In genomic region chr3:98280204-98280932, GRCm38 (mm10) we compare ENCODE assay signal across 8 mouse cellular contexts. TPM values are rescaled to one million over a fixed set of nuclear protein-coding genes. Genes with fewer than 3 reads are reported as not detected.
A peak's percentile ranks its signal among the peaks of the same experiment; 100 is the strongest.
DNase-seq lines count a peak whose midpoint lies in the region; ATAC-seq and TF ChIP-seq lines count a peak whose summit lies in the region.

Gene Hmgcs2, plus strand, starts transcription at chr3:98280435.

- peaks cover 10% of the 10 kb centered on the region for H3K4me1 ChIP-seq in embryonic facial prominence, embryonic 12.5 days
- peaks cover 20% of the 10 kb centered on the region for H3K4me1 ChIP-seq in heart, embryonic 15.5 days (replicated peaks)
- H3K4me1 ChIP-seq in kidney, postnatal 0 days (replicated peaks; ENCODE audit: insufficient read depth, low read length) = peaks cover 12% of the 10 kb centered on the region
- peaks cover 13% of the 10 kb centered on the region; the same call in 1 of the 2 replicates for H3K4me1 ChIP-seq in stomach, embryonic 16.5 days (ENCODE audit: control insufficient read depth, insufficient read depth, low read length)

- 59% methylated on average over 14 of the region's 14 CpGs for WGBS in embryonic facial prominence, embryonic 12.5 days
- WGBS in heart, embryonic 15.5 days = 44% methylated on average over 14 of the region's 14 CpGs
- 58% methylated on average over 14 of the region's 14 CpGs for WGBS in kidney, postnatal 0 days
- 44% methylated on average over 14 of the region's 14 CpGs for WGBS in stomach, embryonic 16.5 days

- no peak for TF ChIP-seq CTCF in kidney, postnatal 0 days (IDR thresholded peaks at IDR 0.05; ENCODE audit: low read depth)

- no peaks in the 10 kb centered on the region for H3K36me3 ChIP-seq in embryonic facial prominence, embryonic 12.5 days
- H3K36me3 ChIP-seq in heart, embryonic 15.5 days = no peaks in the 10 kb centered on the region
- no peaks in the 10 kb centered on the region for H3K36me3 ChIP-seq in kidney, postnatal 0 days (ENCODE audit: insufficient read depth, low read length)
- H3K36me3 ChIP-seq in stomach, embryonic 16.5 days (ENCODE audit: control insufficient read depth, insufficient read depth, low read length) = no peaks in the 10 kb centered on the region

- peak; percentile 13 to 15 for DNase-seq in frontal cortex, postnatal 10 days (ENCODE audit: low spot score in 2 of 2)
- DNase-seq in kidney, postnatal 0 days (ENCODE audit: low spot score) = peak; percentile 41
- peak; percentile 67 for DNase-seq in lung, postnatal 36 days
- no peak for DNase-seq in right cerebral cortex, postnatal 14 days

- 0 out of 2 replicates have a peak within 1 kb of the TSS, but pooled peaks have one; percentile 46 for H3K27ac ChIP-seq in embryonic facial prominence, embryonic 12.5 days
- H3K27ac ChIP-seq in heart, embryonic 15.5 days = peak within 1 kb of the TSS; percentile 27; the same call in 1 of the 2 replicates
- peak within 1 kb of the TSS; percentile 58; the same call in 1 of the 2 replicates for H3K27ac ChIP-seq in kidney, postnatal 0 days
- peak within 1 kb of the TSS; percentile 83 for H3K27ac ChIP-seq in stomach, embryonic 16.5 days (ENCODE audit: low read length)

- no peaks in the 10 kb centered on the region for H3K9me3 ChIP-seq in embryonic facial prominence, embryonic 12.5 days
- no peaks in the 10 kb centered on the region for H3K9me3 ChIP-seq in heart, embryonic 15.5 days (replicated peaks)
- no peaks in the 10 kb centered on the region for H3K9me3 ChIP-seq in kidney, postnatal 0 days (replicated peaks; ENCODE audit: low read length)
- H3K9me3 ChIP-seq in stomach, embryonic 16.5 days (replicated peaks; ENCODE audit: control insufficient read depth, low read length) = no peaks in the 10 kb centered on the region

- H3K4me3 ChIP-seq in embryonic facial prominence, embryonic 12.5 days = no peak within 1 kb of the TSS
- peak within 1 kb of the TSS; percentile 26 for H3K4me3 ChIP-seq in heart, embryonic 15.5 days
- H3K4me3 ChIP-seq in kidney, postnatal 0 days (replicated peaks; ENCODE audit: low read depth, low read length) = peak within 1 kb of the TSS; percentile 13; the same call in 1 of the 2 replicates
- H3K4me3 ChIP-seq in stomach, embryonic 16.5 days (replicated peaks; ENCODE audit: low read length) = peak within 1 kb of the TSS; percentile 41

- no peaks in the 10 kb centered on the region for H3K27me3 ChIP-seq in embryonic facial prominence, embryonic 12.5 days
- no peaks in the 10 kb centered on the region for H3K27me3 ChIP-seq in heart, embryonic 15.5 days
- H3K27me3 ChIP-seq in kidney, postnatal 0 days (ENCODE audit: insufficient read depth, low read length) = no peaks in the 10 kb centered on the region
- no peaks in the 10 kb centered on the region for H3K27me3 ChIP-seq in stomach, embryonic 16.5 days (ENCODE audit: control insufficient read depth, insufficient read depth, low read length)

- H3K9ac ChIP-seq in embryonic facial prominence, embryonic 12.5 days = no peak within 1 kb of the TSS
- no peak within 1 kb of the TSS for H3K9ac ChIP-seq in heart, embryonic 15.5 days
- no peak within 1 kb of the TSS for H3K9ac ChIP-seq in kidney, postnatal 0 days (ENCODE audit: low read depth, low read length)
- peak within 1 kb of the TSS; percentile 65 for H3K9ac ChIP-seq in stomach, embryonic 16.5 days (ENCODE audit: low read length)

- peak within 1 kb of the TSS; percentile 21; the same call in 1 of the 2 replicates for H3K4me2 ChIP-seq in embryonic facial prominence, embryonic 12.5 days (replicated peaks)
- peak within 1 kb of the TSS; percentile 44 for H3K4me2 ChIP-seq in heart, embryonic 15.5 days
- peak within 1 kb of the TSS; percentile 34; the same call in 1 of the 2 replicates for H3K4me2 ChIP-seq in kidney, postnatal 0 days (ENCODE audit: low read length)
- peak within 1 kb of the TSS; percentile 51 for H3K4me2 ChIP-seq in stomach, embryonic 16.5 days (ENCODE audit: low read depth, low read length)

- no peak for ATAC-seq in frontal cortex, adult (ENCODE audit: low TSS enrichment)
- peak; percentile 15; the same call in 1 of the 2 replicates for ATAC-seq in embryonic facial prominence, embryonic 12.5 days (ENCODE audit: insufficient number of reproducible peaks, insufficient read depth, low FRiP score, low TSS enrichment)
- ATAC-seq in heart, embryonic 15.5 days (replicated peaks; ENCODE audit: insufficient number of reproducible peaks, insufficient read depth, low FRiP score, low read depth) = peak; percentile 67
- ATAC-seq in kidney, postnatal 0 days (replicated peaks; ENCODE audit: low FRiP score, low read depth) = peak; percentile 64; the same call in 1 of the 2 replicates
- peak; percentile 85 for ATAC-seq in stomach, embryonic 16.5 days (ENCODE audit: insufficient read depth, low FRiP score)

RNA-seq across cellular contexts. Expression of gene Hmgcs2, which starts in this region (rescaled TPM):
- polyA plus RNA-seq in embryonic facial prominence, embryonic 12.5 days (2016; fragmentation: Nextera tagmentation; extraction: Ambion mirVana) = 2.7 and 2.8 TPM in 2 replicates
- 8.7 and 12.6 TPM in 2 replicates for polyA plus RNA-seq in heart, embryonic 15.5 days (2015; fragmentation: Nextera tagmentation; extraction: Ambion mirVana)
- 39.9 and 43.2 TPM in 2 replicates for polyA plus RNA-seq in kidney, postnatal 0 days (2015; fragmentation: Nextera tagmentation; extraction: Ambion mirVana)
- polyA plus RNA-seq in stomach, embryonic 16.5 days (2015; fragmentation: Nextera tagmentation; extraction: Ambion mirVana) = 91.5 and 93.3 TPM in 2 replicates

Comparison
In these comparisons a context has a peak if more than half of its experiments do, and no peak if none do; other contexts are left out.
1. H3K27ac ChIP-seq: peak in every context shown above with its lines; median percentile 83 in stomach, embryonic 16.5 days; 58 in kidney, postnatal 0 days; 46 in embryonic facial prominence, embryonic 12.5 days; 27 in heart, embryonic 15.5 days.